Mouse (Mus musculus) cerebellum, adult 2 months (tissue): Measurements from ENCODE around the gene Oas1f. TPM values are rescaled to one million over a fixed set of nuclear protein-coding genes. Genes with fewer than 3 reads are reported as not detected.
A peak's percentile ranks its signal among the peaks of the same experiment; 100 is the strongest.

ENCODE experiments used
- DNase-seq, 2 experiments: peaks; one replicate each; pipeline ENCODE4 v3.0.0; 2021
- H3K27ac ChIP-seq: fragments of 200-500 bp; 2 replicates; pipeline ENCODE4 v1.5.1; 2012; ENCODE audit warnings: low read length, control low read depth, inconsistent platforms; ENCODE audit not compliant: insufficient read depth
- H3K27me3 ChIP-seq: fragments of 200-500 bp; 2 replicates; pipeline ENCODE4 v1.6.1; 2012; ENCODE audit warnings: inconsistent platforms, mild to moderate bottlenecking, low read length, moderate library complexity; ENCODE audit not compliant: control insufficient read depth, insufficient read depth
- H3K4me1 ChIP-seq: fragments of 200-500 bp; 2 replicates; pipeline ENCODE4 v1.6.1; 2011; ENCODE audit warnings: low read length; ENCODE audit not compliant: control insufficient read depth, insufficient read depth
- H3K4me3 ChIP-seq: fragments of 200-500 bp; replicated peaks from 2 replicates; pipeline ENCODE3; 2011; ENCODE audit warnings: mild to moderate bottlenecking, low read depth, low read length, control low read depth; ENCODE audit not compliant: insufficient read depth
- CTCF ChIP-seq: fragments of 200-500 bp; IDR thresholded peaks from 2 replicates; pipeline ENCODE4 v1.5.1; 2011; ENCODE audit warnings: low read depth, mild to moderate bottlenecking, control low read depth, low read length, moderate library complexity, borderline replicate concordance; ENCODE audit not compliant: insufficient read depth
- POLR2A ChIP-seq: fragments of 200-500 bp; IDR thresholded peaks from 2 replicates; pipeline ENCODE4 v1.6.1; 2011; ENCODE audit warnings: low read length, control low read depth, borderline replicate concordance; ENCODE audit not compliant: insufficient read depth
- WGBS: fragments of 180-500 bp; shearing (Covaris S2); methylation state at CpG from one replicate; pipeline ENCODE4 v1.1.7; 2018; 5-methylcytosine and 5-hydroxymethylcytosine counted together
- polyA plus RNA-seq: library from polyadenylated mRNA; depleted of rRNA; stranded (reverse); fragments of >200 nt; gene quantifications from 2 replicates; pipeline ENCODE4 v1.2.3, GENCODE M21; 2012

The Oas1f gene
- polyA plus RNA-seq, 1 experiment, result not detected

- Histone ChIP-seq H3K4me1 (no peaks in the 10 kb centered on the region), H3K27ac (no peak overlapping the region), H3K4me3 (no peak overlapping the region), H3K27me3 (no peaks in the 10 kb centered on the region)
- 60% methylated on average over 3 of the region's 3 CpGs for WGBS
- TF ChIP-seq CTCF, result peak; percentile 36; the same call in 1 of the 2 replicates
- no peak for TF ChIP-seq POLR2A
- peak in 1 of 2 experiments; percentile 27 for DNase-seq
Measured at GRCm38 (mm10) chr5:120815949-120816348, 31.2 kb upstream of the Oas1f start.

GRCm38 (mm10) chr5:120818999-120819398 lies 28.2 kb upstream of the Oas1f start:
- no peak for TF ChIP-seq POLR2A
- no peak for TF ChIP-seq CTCF
- Histone ChIP-seq H3K4me1 (no peaks in the 10 kb centered on the region), H3K4me3 (no peak overlapping the region), H3K27me3 (no peaks in the 10 kb centered on the region), H3K27ac (no peak overlapping the region)
- no peak for DNase-seq

GRCm38 (mm10) chr5:120831031-120831430 lies 16.1 kb upstream of the Oas1f start:
- H3K4me1 ChIP-seq, result no peaks in the 10 kb centered on the region
- TF ChIP-seq POLR2A, result no peak
- TF ChIP-seq CTCF, result no peak
- H3K27ac ChIP-seq, result no peak overlapping the region
- no peak overlapping the region for H3K4me3 ChIP-seq
- 86% methylated on average over 4 of the region's 4 CpGs for WGBS
- no peak for DNase-seq
- H3K27me3 ChIP-seq, result no peaks in the 10 kb centered on the region

- DNase-seq, result no peak
- Histone ChIP-seq H3K27ac (no peak overlapping the region), H3K27me3 (no peaks in the 10 kb centered on the region), H3K4me1 (no peaks in the 10 kb centered on the region), H3K4me3 (no peak overlapping the region)
- TF ChIP-seq POLR2A (no peak), CTCF (no peak)
- 26% methylated on average over 17 of the region's 17 CpGs for WGBS
Measured at GRCm38 (mm10) chr5:120833335-120834280, 13.6 kb upstream of the Oas1f start.

- DNase-seq, result peak; percentile 27 to 62
- TF ChIP-seq CTCF, result peak; percentile 72
- TF ChIP-seq POLR2A, result no peak
- Histone ChIP-seq H3K4me1 (no peaks in the 10 kb centered on the region), H3K4me3 (no peak overlapping the region), H3K27ac (no peak overlapping the region), H3K27me3 (no peaks in the 10 kb centered on the region)
- 9% methylated on average over 8 of the region's 8 CpGs for WGBS
Measured at GRCm38 (mm10) chr5:120836731-120837585, 10.2 kb upstream of the Oas1f start.

GRCm38 (mm10) chr5:120844713-120845112 lies 2.5 kb upstream of the Oas1f start:
- TF ChIP-seq CTCF (no peak), POLR2A (no peak)
- 27% methylated on average over 3 of the region's 3 CpGs for WGBS
- Histone ChIP-seq H3K27me3 (no peaks in the 10 kb centered on the region), H3K27ac (no peak overlapping the region), H3K4me3 (no peak overlapping the region), H3K4me1 (no peaks in the 10 kb centered on the region)
- peak in 1 of 2 experiments; percentile 20 for DNase-seq

- Histone ChIP-seq H3K27ac (no peak overlapping the region), H3K4me1 (no peaks in the 10 kb centered on the region), H3K27me3 (no peaks in the 10 kb centered on the region), H3K4me3 (no peak overlapping the region)
- peak in 1 of 2 experiments; percentile 15 for DNase-seq
- 54% methylated on average over 3 of the region's 3 CpGs for WGBS
- TF ChIP-seq POLR2A (no peak), CTCF (peak; percentile 46; the same call in 1 of the 2 replicates)
Measured at GRCm38 (mm10) chr5:120849601-120850136, 2.5 kb downstream of the Oas1f start.
